Mouse (Mus musculus) C2C12 (cell line): ENCODE data around the gene Ddx41.

Source experiments
- CEBPB ChIP-seq: IDR thresholded peaks from one replicate; pipeline ENCODE4 v1.6.1; 2011; ENCODE audit warnings: low read depth, mild to moderate bottlenecking, control low read depth, moderate library complexity
- CTCF ChIP-seq: IDR thresholded peaks from one replicate; pipeline ENCODE4 v1.5.1; 2011; ENCODE audit not compliant: control insufficient read depth, insufficient read depth, insufficient read length
- MAX ChIP-seq: IDR thresholded peaks from one replicate; pipeline ENCODE4 v1.6.1; 2011; ENCODE audit warnings: mild to moderate bottlenecking, control low read depth
- MYOD1 ChIP-seq: IDR thresholded peaks from one replicate; pipeline ENCODE4 v1.6.1; 2011; ENCODE audit warnings: low read depth; ENCODE audit not compliant: control insufficient read depth, insufficient read length

GRCm38 (mm10) chr13:55571977-55572376, 35.5 kb upstream of the Ddx41 start:
- TF ChIP-seq CTCF = no peak
- no peak for TF ChIP-seq MAX
- TF ChIP-seq MYOD1 = no peak
- no peak for TF ChIP-seq CEBPB
